8 mouse cellular contexts compared by ENCODE assay signal in the genomic region with DNA sequence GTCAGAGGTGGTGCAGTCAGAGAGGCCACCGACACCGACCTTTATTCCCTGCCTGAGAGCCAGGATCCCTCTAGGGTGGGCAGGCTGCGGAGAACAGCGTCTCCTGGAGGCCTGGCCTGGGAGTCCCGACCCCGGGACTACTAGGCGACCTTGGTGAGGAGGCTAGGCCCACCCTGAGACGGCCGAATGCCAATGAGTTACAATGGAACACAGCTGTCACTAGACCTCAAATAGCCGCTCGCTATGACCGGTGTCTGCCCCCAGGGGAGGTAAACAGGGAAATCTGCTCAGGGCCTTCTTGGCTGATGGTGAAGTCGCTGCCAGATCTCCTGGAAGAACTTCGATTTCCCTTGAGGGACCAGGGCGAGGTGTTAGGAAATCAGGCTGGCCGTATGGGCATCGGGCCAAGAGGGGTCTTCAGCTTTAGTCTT. TPM values are rescaled to one million over a fixed set of nuclear protein-coding genes. Genes with fewer than 3 reads are reported as not detected.
A peak's percentile ranks its signal among the peaks of the same experiment; 100 is the strongest.
DNase-seq lines count a peak whose midpoint lies in the region; ATAC-seq and TF ChIP-seq lines count a peak whose summit lies in the region.

No protein-coding gene starts in this region.

- peaks cover 23% of the 10 kb centered on the region for H3K36me3 ChIP-seq in hindbrain, postnatal 0 days (ENCODE audit: insufficient read depth, low read length)
- H3K36me3 ChIP-seq in limb, embryonic 14.5 days (ENCODE audit: control insufficient read depth, insufficient read depth, low read length), result peaks cover 36% of the 10 kb centered on the region
- peaks cover 33% of the 10 kb centered on the region for H3K36me3 ChIP-seq in midbrain, embryonic 12.5 days
- peaks cover 9% of the 10 kb centered on the region for H3K36me3 ChIP-seq in stomach, postnatal 0 days (ENCODE audit: control insufficient read depth, insufficient read depth, low read length)

- ATAC-seq in hindbrain, postnatal 0 days, result peak; percentile 64
- peak; percentile 45 for ATAC-seq in limb, embryonic 14.5 days (ENCODE audit: low FRiP score, low read depth)
- peak; percentile 68 for ATAC-seq in midbrain, embryonic 12.5 days (ENCODE audit: low FRiP score, low read depth)
- ATAC-seq in stomach, postnatal 0 days (ENCODE audit: low FRiP score, low TSS enrichment), result peak; percentile 64

- no peak for TF ChIP-seq EP300 in stomach, postnatal 0 days (optimal IDR thresholded peaks at IDR 0.05)

- no peaks in the 10 kb centered on the region for H3K9me3 ChIP-seq in hindbrain, postnatal 0 days (ENCODE audit: low read length)
- H3K9me3 ChIP-seq in limb, embryonic 14.5 days (ENCODE audit: control insufficient read depth, low read length), result no peaks in the 10 kb centered on the region
- no peaks in the 10 kb centered on the region for H3K9me3 ChIP-seq in midbrain, embryonic 12.5 days
- no peaks in the 10 kb centered on the region for H3K9me3 ChIP-seq in stomach, postnatal 0 days (ENCODE audit: control insufficient read depth, low read length)

- H3K9ac ChIP-seq in hindbrain, postnatal 0 days (replicated peaks; ENCODE audit: low read length), result peak overlapping the region; percentile 74
- peak overlapping the region; percentile 83 for H3K9ac ChIP-seq in limb, embryonic 14.5 days (ENCODE audit: low read depth, low read length, severe bottlenecking)
- peak overlapping the region; percentile 85 for H3K9ac ChIP-seq in midbrain, embryonic 12.5 days (replicated peaks)
- H3K9ac ChIP-seq in stomach, postnatal 0 days (ENCODE audit: low read length), result peak overlapping the region; percentile 85

- 10% methylated on average over 17 of the region's 17 CpGs for WGBS in hindbrain, postnatal 0 days
- 9% methylated on average over 17 of the region's 17 CpGs for WGBS in limb, embryonic 14.5 days
- WGBS in midbrain, embryonic 12.5 days, result 11% methylated on average over 17 of the region's 17 CpGs
- WGBS in stomach, postnatal 0 days, result 3% methylated on average over 17 of the region's 17 CpGs

- no peak for TF ChIP-seq POLR2A in limb, embryonic 14.5 days (IDR thresholded peaks at IDR 0.05; ENCODE audit: borderline replicate concordance, extremely low read depth, insufficient read depth, insufficient read length)

- peak; percentile 61 for TF ChIP-seq CTCF in hindbrain, postnatal 0 days (IDR thresholded peaks at IDR 0.05; ENCODE audit: low read depth)
- peak; percentile 67 for TF ChIP-seq CTCF in stomach, postnatal 0 days (IDR thresholded peaks at IDR 0.05; ENCODE audit: low read depth)

- no peaks in the 10 kb centered on the region for H3K27me3 ChIP-seq in hindbrain, postnatal 0 days (ENCODE audit: insufficient read depth, low read length)
- no peaks in the 10 kb centered on the region for H3K27me3 ChIP-seq in limb, embryonic 14.5 days (ENCODE audit: control insufficient read depth, insufficient read depth, low read length)
- no peaks in the 10 kb centered on the region for H3K27me3 ChIP-seq in midbrain, embryonic 12.5 days
- no peaks in the 10 kb centered on the region for H3K27me3 ChIP-seq in stomach, postnatal 0 days (ENCODE audit: control insufficient read depth, insufficient read depth, low read length)

- H3K27ac ChIP-seq in hindbrain, postnatal 0 days, result peak overlapping the region; percentile 81
- H3K27ac ChIP-seq in limb, embryonic 14.5 days (replicated peaks; ENCODE audit: low read depth, low read length), result peak overlapping the region; percentile 59; the same call in 1 of the 2 replicates
- peak overlapping the region; percentile 89 for H3K27ac ChIP-seq in midbrain, embryonic 12.5 days (replicated peaks)
- peak overlapping the region; percentile 96 for H3K27ac ChIP-seq in stomach, postnatal 0 days (replicated peaks)

- peak; percentile 23 for DNase-seq in urinary bladder, postnatal 25 days (ENCODE audit: low spot score)
- no peak for DNase-seq in urinary bladder, adult 2 months (ENCODE audit: low spot score)
- peak; percentile 61 to 71 for DNase-seq in cerebellum, postnatal 14 days
- peak; percentile 64 for DNase-seq in gastrocnemius, postnatal 10 days
- peak; percentile 55 for DNase-seq in hindbrain, postnatal 0 days (ENCODE audit: low spot score)
- peak; percentile 38 for DNase-seq in limb, embryonic 14.5 days (ENCODE audit: low spot score)
- peak; percentile 69 for DNase-seq in stomach, postnatal 0 days (ENCODE audit: low spot score)

- H3K4me1 ChIP-seq in hindbrain, postnatal 0 days (ENCODE audit: insufficient read depth, low read length), result peaks cover 16% of the 10 kb centered on the region
- H3K4me1 ChIP-seq in limb, embryonic 14.5 days (ENCODE audit: control insufficient read depth, insufficient read depth, low read length), result peaks cover 38% of the 10 kb centered on the region
- H3K4me1 ChIP-seq in midbrain, embryonic 12.5 days, result peaks cover 45% of the 10 kb centered on the region
- peaks cover 7% of the 10 kb centered on the region for H3K4me1 ChIP-seq in stomach, postnatal 0 days (replicated peaks; ENCODE audit: control insufficient read depth, insufficient read depth)

- H3K4me2 ChIP-seq in hindbrain, postnatal 0 days (ENCODE audit: low read depth, low read length), result peak overlapping the region; percentile 93
- peak overlapping the region; percentile 89 for H3K4me2 ChIP-seq in limb, embryonic 14.5 days (replicated peaks; ENCODE audit: low read depth, low read length, severe bottlenecking)
- H3K4me2 ChIP-seq in midbrain, embryonic 12.5 days (replicated peaks), result peak overlapping the region; percentile 79
- H3K4me2 ChIP-seq in stomach, postnatal 0 days (replicated peaks; ENCODE audit: low read depth), result peak overlapping the region; percentile 90

- H3K4me3 ChIP-seq in hindbrain, postnatal 0 days (ENCODE audit: low read length), result peak overlapping the region; percentile 75
- H3K4me3 ChIP-seq in limb, embryonic 14.5 days (replicated peaks; ENCODE audit: low read length), result peak overlapping the region; percentile 75
- peak overlapping the region; percentile 77 for H3K4me3 ChIP-seq in midbrain, embryonic 12.5 days
- H3K4me3 ChIP-seq in stomach, postnatal 0 days (ENCODE audit: low read depth, low read length), result peak overlapping the region; percentile 77

RNA-seq across cellular contexts. Expression of a gene that starts 0.7 kb away (rescaled TPM):
- polyA plus RNA-seq in urinary bladder, adult 2 months (2012; rRNA removed), result 11.2 and 13.2 TPM in 2 replicates
- 10 to 100 TPM; 13.0 to 13.6 TPM for total RNA-seq in gastrocnemius, postnatal 10 days (2021)
- 21.4 and 24.1 TPM in 2 replicates for total RNA-seq in hindbrain, postnatal 0 days (2014; rRNA removed)
- polyA plus RNA-seq in hindbrain, postnatal 0 days (2015; fragmentation: Nextera tagmentation; extraction: Ambion mirVana), result 15.5 and 17.3 TPM in 2 replicates
- 13.6 and 15.3 TPM in 2 replicates for polyA plus RNA-seq in limb, embryonic 14.5 days (2012; rRNA removed)
- 21.6 and 22.4 TPM in 2 replicates for polyA plus RNA-seq in limb, embryonic 14.5 days (2014; fragmentation: Nextera tagmentation; extraction: Ambion mirVana)
- polyA plus RNA-seq in midbrain, embryonic 12.5 days (2016; fragmentation: Nextera tagmentation; extraction: Ambion mirVana), result 22.1 and 23.6 TPM in 2 replicates
- 8.0 and 9.4 TPM in 2 replicates for polyA plus RNA-seq in stomach, postnatal 0 days (2015; fragmentation: Nextera tagmentation; extraction: Ambion mirVana)

RNA-seq across cellular contexts. Expression of a gene that starts 9.1 kb away (rescaled TPM):
- 26.0 and 41.5 TPM in 2 replicates for polyA plus RNA-seq in urinary bladder, adult 2 months (2012; rRNA removed)
- 10 to 100 TPM in 1 of 2 experiments, 1 to 10 TPM in 1; 7.3 to 11.6 TPM for total RNA-seq in gastrocnemius, postnatal 10 days (2021)
- total RNA-seq in hindbrain, postnatal 0 days (2014; rRNA removed), result 22.9 and 35.3 TPM in 2 replicates
- 34.0 and 37.8 TPM in 2 replicates for polyA plus RNA-seq in hindbrain, postnatal 0 days (2015; fragmentation: Nextera tagmentation; extraction: Ambion mirVana)
- polyA plus RNA-seq in limb, embryonic 14.5 days (2012; rRNA removed), result 64.5 and 70.8 TPM in 2 replicates
- 89.5 and 91.6 TPM in 2 replicates for polyA plus RNA-seq in limb, embryonic 14.5 days (2014; fragmentation: Nextera tagmentation; extraction: Ambion mirVana)
- polyA plus RNA-seq in midbrain, embryonic 12.5 days (2016; fragmentation: Nextera tagmentation; extraction: Ambion mirVana), result 87.3 and 97.9 TPM in 2 replicates
- polyA plus RNA-seq in stomach, postnatal 0 days (2015; fragmentation: Nextera tagmentation; extraction: Ambion mirVana), result 54.4 and 57.1 TPM in 2 replicates

RNA-seq across cellular contexts. Expression of a gene that starts 50.8 kb away (rescaled TPM):
- 3.5 and 4.0 TPM in 2 replicates for polyA plus RNA-seq in urinary bladder, adult 2 months (2012; rRNA removed)
- 1 to 10 TPM; 4.0 to 7.8 TPM for total RNA-seq in gastrocnemius, postnatal 10 days (2021)
- total RNA-seq in hindbrain, postnatal 0 days (2014; rRNA removed), result 115 and 125 TPM in 2 replicates
- polyA plus RNA-seq in hindbrain, postnatal 0 days (2015; fragmentation: Nextera tagmentation; extraction: Ambion mirVana), result 81.5 and 99.2 TPM in 2 replicates
- 6.7 and 6.9 TPM in 2 replicates for polyA plus RNA-seq in limb, embryonic 14.5 days (2012; rRNA removed)
- polyA plus RNA-seq in limb, embryonic 14.5 days (2014; fragmentation: Nextera tagmentation; extraction: Ambion mirVana), result 4.1 and 4.4 TPM in 2 replicates
- polyA plus RNA-seq in midbrain, embryonic 12.5 days (2016; fragmentation: Nextera tagmentation; extraction: Ambion mirVana), result 22.9 and 26.6 TPM in 2 replicates
- 2.2 and 2.4 TPM in 2 replicates for polyA plus RNA-seq in stomach, postnatal 0 days (2015; fragmentation: Nextera tagmentation; extraction: Ambion mirVana)
